Mouse (Mus musculus) embryonic facial prominence, embryonic 14.5 days (tissue): ENCODE results near the gene Alox12b. TPM values are rescaled to one million over a fixed set of nuclear protein-coding genes. Genes with fewer than 3 reads are reported as not detected.

Source experiments
- ATAC-seq: fragments of 200-750 bp; cut with Nextera tagmentation; 2 replicates; pipeline ENCODE4 v1.8.0; 2017; ENCODE audit warnings: low read depth, moderate number of reproducible peaks, moderate TSS enrichment
- DNase-seq: peaks from one replicate; pipeline ENCODE4 v3.0.0-alpha.2; 2015; ENCODE audit warnings: low spot score
- H3K27ac ChIP-seq: fragments of 300-500 bp; sonication (generic); replicated peaks from 2 replicates; pipeline ENCODE4 v1.5.1; 2014; ENCODE audit warnings: low read depth, mild to moderate bottlenecking, low read length, moderate library complexity
- H3K27me3 ChIP-seq: fragments of 300-500 bp; sonication (generic); replicated peaks from 2 replicates; pipeline ENCODE4 v1.6.1; 2014; ENCODE audit warnings: low read length; ENCODE audit not compliant: control insufficient read depth, insufficient read depth
- H3K36me3 ChIP-seq: fragments of 300-500 bp; sonication (generic); 2 replicates; pipeline ENCODE4 v1.6.1; 2014; ENCODE audit warnings: low read length, mixed read lengths; ENCODE audit not compliant: control insufficient read depth, insufficient read depth
- H3K4me1 ChIP-seq: fragments of 300-500 bp; sonication (generic); 2 replicates; pipeline ENCODE4 v1.6.1; 2014; ENCODE audit warnings: antibody characterized with exemption, low read length; ENCODE audit not compliant: control insufficient read depth, insufficient read depth
- H3K4me2 ChIP-seq: fragments of 300-500 bp; sonication (generic); 2 replicates; pipeline ENCODE4 v1.6.1; 2014; ENCODE audit warnings: low read depth, mild to moderate bottlenecking, low read length, moderate library complexity, mixed read lengths
- H3K4me3 ChIP-seq: fragments of 300-500 bp; sonication (generic); 2 replicates; pipeline ENCODE4 v1.5.1; 2014; ENCODE audit warnings: low read depth, mild to moderate bottlenecking, low read length
- H3K9ac ChIP-seq: fragments of 300-500 bp; sonication (generic); 2 replicates; pipeline ENCODE4 v1.6.1; 2014; ENCODE audit warnings: low read depth, mild to moderate bottlenecking, low read length, moderate library complexity, mixed read lengths
- H3K9me3 ChIP-seq: fragments of 300-500 bp; sonication (generic); 2 replicates; pipeline ENCODE4 v1.6.1; 2016; ENCODE audit warnings: low read length; ENCODE audit not compliant: control insufficient read depth
- WGBS: fragments of 180-500 bp; shearing (Covaris S2); extraction: QIAGEN DNeasy Blood & Tissue Kit; methylation state at CpG from one replicate; pipeline ENCODE4 v1.1.7; 2014; 5-methylcytosine and 5-hydroxymethylcytosine counted together
- polyA plus RNA-seq: library from polyadenylated mRNA; unstranded; fragments of >200 nt; fragmentation: Nextera tagmentation; extraction: Ambion mirVana; gene quantifications from 2 replicates; pipeline ENCODE4 v1.2.1, GENCODE M21; 2014

The Alox12b gene
- polyA plus RNA-seq, 1 experiment from 2014 or later = 4.8 TPM

DNA sequence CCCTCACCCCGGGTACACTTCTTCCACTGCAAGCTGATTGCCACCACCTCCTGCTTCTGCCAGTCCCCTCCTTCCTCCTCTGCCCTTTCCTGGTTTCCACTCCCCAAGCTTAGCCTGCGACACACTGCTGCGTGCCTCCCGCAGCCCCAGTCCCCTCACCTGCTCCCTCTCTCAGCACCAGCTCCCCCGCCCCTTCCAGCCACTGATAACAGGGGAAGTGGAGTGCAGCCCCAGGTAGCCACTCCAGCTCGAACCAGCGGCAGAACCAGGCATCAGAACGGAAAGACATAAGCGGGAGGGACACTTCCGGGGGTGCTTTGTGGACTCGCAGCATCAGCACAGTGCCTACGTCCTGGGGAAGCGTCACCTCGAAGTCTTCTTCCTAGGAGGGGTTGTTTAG, 40.4 kb downstream of the Alox12b start:
- DNase-seq (no peak), ATAC-seq (no peak)
- H3K27me3 ChIP-seq = peaks cover 33% of the 10 kb centered on the region
- H3K9me3 ChIP-seq = no peaks in the 10 kb centered on the region
- H3K27ac ChIP-seq = no peak overlapping the region
- peaks cover 4% of the 10 kb centered on the region; the same call in 1 of the 2 replicates for H3K4me1 ChIP-seq
- peak overlapping the region; percentile 45; the same call in 1 of the 2 replicates for H3K9ac ChIP-seq
- 2% methylated on average over 14 of the region's 14 CpGs for WGBS
- peak overlapping the region; percentile 26 for H3K4me3 ChIP-seq
- peak overlapping the region; percentile 53 for H3K4me2 ChIP-seq
- no peaks in the 10 kb centered on the region for H3K36me3 ChIP-seq

DNA sequence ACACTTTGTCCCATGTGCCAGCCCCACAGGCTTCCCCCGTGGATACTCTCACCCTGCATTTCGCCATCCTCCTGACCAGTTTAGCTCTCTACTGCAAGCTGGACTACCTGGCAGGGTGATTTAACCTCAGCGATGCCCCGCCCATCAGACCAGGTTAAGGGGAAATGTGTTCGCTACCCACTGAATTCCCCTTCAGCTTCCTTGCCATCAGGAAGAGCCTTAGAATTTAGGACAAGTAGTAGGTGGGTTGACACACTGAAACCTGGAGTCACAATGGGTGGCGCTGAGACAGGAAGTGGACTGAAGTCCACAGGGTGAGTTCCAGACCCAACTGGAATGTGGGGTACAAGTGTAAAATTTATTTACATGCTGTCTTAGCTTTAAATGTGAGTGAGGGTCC, 41.0 kb downstream of the Alox12b start, which contains the start of gene Alox8:
Alox8 (minus strand) TSS at position 101 of the 400 bp plus-strand sequence.
- Histone ChIP-seq H3K9me3 (no peaks in the 10 kb centered on the region), H3K27ac (no peak within 1 kb of the TSS), H3K4me1 (peaks cover 4% of the 10 kb centered on the region; the same call in 1 of the 2 replicates), H3K27me3 (peaks cover 33% of the 10 kb centered on the region), H3K4me2 (peak within 1 kb of the TSS; percentile 53), H3K4me3 (peak within 1 kb of the TSS; percentile 26), H3K9ac (peak within 1 kb of the TSS; percentile 45; the same call in 1 of the 2 replicates), H3K36me3 (no peaks in the 10 kb centered on the region)
- ATAC-seq (no peak), DNase-seq (no peak)
- 27% methylated on average over 6 of the region's 6 CpGs for WGBS

- Histone ChIP-seq H3K27me3 (peaks cover 33% of the 10 kb centered on the region), H3K27ac (no peak overlapping the region)
Observed at GRCm38 (mm10) chr11:69199251-69199650, 42.5 kb downstream of the Alox12b start.

DNA sequence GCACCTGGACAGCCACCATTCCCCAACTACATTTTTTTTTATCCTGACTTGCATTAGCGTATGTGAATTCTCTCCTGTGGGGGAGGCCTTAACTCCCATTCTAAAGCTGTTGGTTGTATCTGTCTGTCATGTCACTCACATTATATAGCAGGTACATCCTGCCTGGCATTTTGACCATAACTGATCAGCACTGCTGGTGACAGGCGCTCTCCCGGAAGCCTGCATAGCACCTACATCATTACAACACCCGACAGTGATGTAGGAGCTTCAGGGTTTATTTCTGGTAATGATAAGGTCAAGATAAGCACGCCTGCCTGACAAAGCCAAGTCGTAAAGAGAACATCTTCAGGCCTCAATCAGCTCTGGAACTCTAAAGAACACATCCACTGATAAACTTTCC, 43.4 kb downstream of the Alox12b start:
- no peak overlapping the region for H3K4me2 ChIP-seq
- peaks cover 33% of the 10 kb centered on the region for H3K27me3 ChIP-seq
- WGBS = 66% methylated on average over 6 of the region's 6 CpGs
- DNase-seq = no peak
- H3K36me3 ChIP-seq = no peaks in the 10 kb centered on the region
- no peak overlapping the region for H3K27ac ChIP-seq
- peaks cover 4% of the 10 kb centered on the region; the same call in 1 of the 2 replicates for H3K4me1 ChIP-seq
- H3K9ac ChIP-seq = no peak overlapping the region
- H3K9me3 ChIP-seq = no peaks in the 10 kb centered on the region
- ATAC-seq = no peak
- no peak overlapping the region for H3K4me3 ChIP-seq

More at GRCm38 (mm10) chr11:69199251-69199650, 42.5 kb downstream of the Alox12b start:
- no peak overlapping the region for H3K4me2 ChIP-seq
- WGBS = 80% methylated on average over 1 of the region's 1 CpGs
- no peaks in the 10 kb centered on the region for H3K36me3 ChIP-seq
- H3K9me3 ChIP-seq = no peaks in the 10 kb centered on the region
- peaks cover 4% of the 10 kb centered on the region; the same call in 1 of the 2 replicates for H3K4me1 ChIP-seq
- no peak overlapping the region for H3K9ac ChIP-seq
- H3K4me3 ChIP-seq = no peak overlapping the region
- DNase-seq (no peak), ATAC-seq (no peak)

GRCm38 (mm10) chr11:69202469-69203230, 45.9 kb downstream of the Alox12b start:
- DNase-seq (no peak), ATAC-seq (no peak)
- Histone ChIP-seq H3K9ac (no peak overlapping the region), H3K27ac (no peak overlapping the region), H3K4me1 (peaks cover under 1% of the 10 kb centered on the region; the same call in 1 of the 2 replicates), H3K9me3 (no peaks in the 10 kb centered on the region), H3K27me3 (peaks cover 13% of the 10 kb centered on the region), H3K36me3 (no peaks in the 10 kb centered on the region), H3K4me2 (no peak overlapping the region), H3K4me3 (no peak overlapping the region)
- 71% methylated on average over 13 of the region's 13 CpGs for whole genome bisulfite sequencing

GRCm38 (mm10) chr11:69211431-69211830, 54.6 kb downstream of the Alox12b start:
- H3K36me3 ChIP-seq = no peaks in the 10 kb centered on the region
- H3K4me3 ChIP-seq = peak overlapping the region; percentile 27
- WGBS = 23% methylated on average over 2 of the region's 2 CpGs
- H3K9me3 ChIP-seq = no peaks in the 10 kb centered on the region
- peak overlapping the region; percentile 44 for H3K4me2 ChIP-seq
- no peaks in the 10 kb centered on the region for H3K4me1 ChIP-seq
- H3K27me3 ChIP-seq = no peaks in the 10 kb centered on the region
- no peak; the same call in 1 of the 2 replicates for ATAC-seq
- no peak overlapping the region for H3K27ac ChIP-seq
- DNase-seq = peak; percentile 42
- H3K9ac ChIP-seq = peak overlapping the region; percentile 45

DNA sequence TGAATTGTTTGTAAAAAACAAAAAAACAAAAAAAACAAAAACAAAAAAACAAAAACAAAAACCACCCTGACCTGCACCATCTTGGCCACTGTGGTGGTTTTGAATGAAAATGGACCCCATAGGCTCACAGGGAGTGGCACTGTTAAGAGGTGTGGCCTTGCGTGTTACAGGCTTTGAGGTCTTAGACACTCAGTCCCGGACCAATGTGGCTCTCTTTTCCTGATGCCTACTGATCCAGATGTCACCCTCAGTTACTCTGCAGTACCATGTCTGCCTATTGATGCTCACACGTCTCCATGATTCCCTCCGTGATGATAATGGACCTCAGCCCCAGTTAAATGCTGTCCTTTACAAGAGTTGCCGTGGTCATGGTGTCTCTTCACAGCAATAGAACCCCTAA, 60.6 kb downstream of the Alox12b start:
- 89% methylated on average over 5 of the region's 5 CpGs for WGBS
- no peak overlapping the region for H3K9ac ChIP-seq
- H3K4me2 ChIP-seq = no peak overlapping the region
- no peak for DNase-seq
- H3K27me3 ChIP-seq = no peaks in the 10 kb centered on the region
- H3K9me3 ChIP-seq = no peaks in the 10 kb centered on the region
- H3K27ac ChIP-seq = no peak overlapping the region
- no peaks in the 10 kb centered on the region for H3K36me3 ChIP-seq
- no peaks in the 10 kb centered on the region for H3K4me1 ChIP-seq
- ATAC-seq = no peak
- H3K4me3 ChIP-seq = no peak overlapping the region

DNA sequence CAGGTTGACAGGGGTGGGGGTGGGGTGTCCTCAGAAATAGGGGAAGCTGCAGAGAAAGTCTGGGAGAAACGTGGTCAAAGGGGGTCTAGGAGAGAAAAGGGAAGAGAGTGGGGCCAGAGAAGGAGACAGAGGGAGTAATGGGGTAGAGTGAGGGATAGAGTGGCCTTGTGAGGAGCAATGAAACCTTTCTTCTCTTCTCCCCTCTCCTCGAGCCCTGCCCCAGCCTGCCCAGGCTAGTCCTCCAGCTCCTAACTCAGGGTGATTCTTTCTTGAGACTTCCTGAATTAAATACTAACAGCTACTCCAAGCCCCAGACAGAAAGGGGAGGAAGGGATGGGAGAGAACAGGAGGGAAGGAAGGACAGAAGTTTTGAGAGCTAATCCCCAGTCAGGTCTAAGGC, 61.9 kb downstream of the Alox12b start:
- no peak for DNase-seq
- H3K4me2 ChIP-seq = no peak overlapping the region
- no peak overlapping the region for H3K9ac ChIP-seq
- no peak for ATAC-seq
- no peaks in the 10 kb centered on the region for H3K27me3 ChIP-seq
- no peak overlapping the region for H3K4me3 ChIP-seq
- no peak overlapping the region for H3K27ac ChIP-seq
- H3K4me1 ChIP-seq = no peaks in the 10 kb centered on the region
- no peaks in the 10 kb centered on the region for H3K36me3 ChIP-seq
- 51% methylated on average over 2 of the region's 2 CpGs for WGBS
- no peaks in the 10 kb centered on the region for H3K9me3 ChIP-seq
